Mouse (Mus musculus): ENCODE results near the gene Maip1. TPM values are rescaled to one million over a fixed set of nuclear protein-coding genes. Genes with fewer than 3 reads are reported as not detected.

Gene Maip1
- total RNA-seq, 1 experiment = 12.4 TPM

- H3K27ac ChIP-seq (ENCODE audit: insufficient read depth, low read depth, low read length, poor library complexity, severe bottlenecking) = no peak overlapping the region
- H3K9me3 ChIP-seq (ENCODE audit: control insufficient read depth, insufficient read depth, low read depth, low read length) = no peaks in the 10 kb centered on the region
- H3K9ac ChIP-seq (ENCODE audit: insufficient read depth, low read depth, low read length, poor library complexity, severe bottlenecking) = no peak overlapping the region
- TF ChIP-seq ZC3H11A (IDR thresholded peaks at IDR 0.05; ENCODE audit: borderline replicate concordance, low read depth, low read length) = no peak
- no peak for TF ChIP-seq HCFC1 (IDR thresholded peaks at IDR 0.05; ENCODE audit: borderline replicate concordance, insufficient read depth, low read length)
- no peak for TF ChIP-seq ZNF384 (IDR thresholded peaks at IDR 0.05; ENCODE audit: low read depth, low read length)
- in situ Hi-C loops (cut with MboI; ENCODE audit: low sequenced_read_pairs in 2 of 2, unreplicated experiment in 2 of 2) = no loop called here
- DNase-seq (ENCODE audit: low read depth, low spot score) = no peak
- H3K4me1 ChIP-seq (ENCODE audit: control insufficient read depth in 2 of 2, insufficient read depth in 2 of 2, low read length in 2 of 2, poor library complexity in 1 of 2) = peaks cover 0 to 7% of the 10 kb centered on the region in 2 experiments; a peak in 3 of 4 replicates
- no peak overlapping the region for H3K4me3 ChIP-seq (ENCODE audit: insufficient read depth in 1 of 2, low read depth in 1 of 2, low read length in 2 of 2, poor library complexity in 1 of 2, severe bottlenecking in 1 of 2)
- H3K36me3 ChIP-seq (ENCODE audit: control insufficient read depth, insufficient read depth, low read length, poor library complexity, severe bottlenecking) = no peaks in the 10 kb centered on the region; the same call in 1 of the 2 replicates
Observed at GRCm38 (mm10) chr1:57370451-57370850, 35.7 kb upstream of the Maip1 start.

- no peaks in the 10 kb centered on the region for H3K9me3 ChIP-seq (ENCODE audit: control insufficient read depth, insufficient read depth, low read depth, low read length)
- no peak for DNase-seq (ENCODE audit: low read depth, low spot score)
Observed at GRCm38 (mm10) chr1:57375276-57375675, 30.9 kb upstream of the Maip1 start.

GRCm38 (mm10) chr1:57376806-57377205 lies 29.3 kb upstream of the Maip1 start:
- H3K4me1 ChIP-seq (ENCODE audit: control insufficient read depth in 2 of 2, insufficient read depth in 2 of 2, low read length in 2 of 2, poor library complexity in 1 of 2) = peaks cover 0 to 2% of the 10 kb centered on the region in 2 experiments; a peak in 1 of 4 replicates
- H3K9ac ChIP-seq (ENCODE audit: insufficient read depth, low read depth, low read length, poor library complexity, severe bottlenecking) = peak overlapping the region; percentile 51
- peak overlapping the region; percentile 50 to 91 for H3K4me3 ChIP-seq (ENCODE audit: insufficient read depth in 1 of 2, low read depth in 1 of 2, low read length in 2 of 2, poor library complexity in 1 of 2, severe bottlenecking in 1 of 2)
- no peaks in the 10 kb centered on the region for H3K9me3 ChIP-seq (ENCODE audit: control insufficient read depth, insufficient read depth, low read depth, low read length)
- H3K27ac ChIP-seq (ENCODE audit: insufficient read depth, low read depth, low read length, poor library complexity, severe bottlenecking) = no peak overlapping the region; the same call in 1 of the 2 replicates
- in situ Hi-C loops (cut with MboI; ENCODE audit: low sequenced_read_pairs in 2 of 2, unreplicated experiment in 2 of 2) = no loop called here
- no peaks in the 10 kb centered on the region; the same call in 1 of the 2 replicates for H3K36me3 ChIP-seq (ENCODE audit: control insufficient read depth, insufficient read depth, low read length, poor library complexity, severe bottlenecking)
- no peak for DNase-seq (ENCODE audit: low read depth, low spot score)
- no peak for TF ChIP-seq MAFK (IDR thresholded peaks at IDR 0.05; ENCODE audit: insufficient read depth, low read depth, low read length)
- TF ChIP-seq HCFC1 (IDR thresholded peaks at IDR 0.05; ENCODE audit: borderline replicate concordance, insufficient read depth, low read length) = no peak
- TF ChIP-seq ZNF384 (IDR thresholded peaks at IDR 0.05; ENCODE audit: low read depth, low read length) = no peak
- no peak for TF ChIP-seq ZC3H11A (IDR thresholded peaks at IDR 0.05; ENCODE audit: borderline replicate concordance, low read depth, low read length)
- TF ChIP-seq CHD2 (IDR thresholded peaks at IDR 0.05; ENCODE audit: low read depth, low read length) = no peak

More at GRCm38 (mm10) chr1:57375276-57375675, 30.9 kb upstream of the Maip1 start:
- H3K36me3 ChIP-seq (ENCODE audit: control insufficient read depth, insufficient read depth, low read length, poor library complexity, severe bottlenecking) = no peaks in the 10 kb centered on the region; the same call in 1 of the 2 replicates
- H3K4me3 ChIP-seq (ENCODE audit: insufficient read depth in 1 of 2, low read depth in 1 of 2, low read length in 2 of 2, poor library complexity in 1 of 2, severe bottlenecking in 1 of 2) = no peak overlapping the region
- no peak overlapping the region for H3K9ac ChIP-seq (ENCODE audit: insufficient read depth, low read depth, low read length, poor library complexity, severe bottlenecking)
- TF ChIP-seq ZNF384 (IDR thresholded peaks at IDR 0.05; ENCODE audit: low read depth, low read length) (no peak), HCFC1 (IDR thresholded peaks at IDR 0.05; ENCODE audit: borderline replicate concordance, insufficient read depth, low read length) (no peak), CHD2 (IDR thresholded peaks at IDR 0.05; ENCODE audit: low read depth, low read length) (no peak), MAFK (IDR thresholded peaks at IDR 0.05; ENCODE audit: insufficient read depth, low read depth, low read length) (no peak), ZC3H11A (IDR thresholded peaks at IDR 0.05; ENCODE audit: borderline replicate concordance, low read depth, low read length) (no peak)
- in situ Hi-C loops (cut with MboI; ENCODE audit: low sequenced_read_pairs in 2 of 2, unreplicated experiment in 2 of 2) = no loop called here
- no peak overlapping the region for H3K27ac ChIP-seq (ENCODE audit: insufficient read depth, low read depth, low read length, poor library complexity, severe bottlenecking)
- peaks cover 0 to 2% of the 10 kb centered on the region in 2 experiments; a peak in 1 of 4 replicates for H3K4me1 ChIP-seq (ENCODE audit: control insufficient read depth in 2 of 2, insufficient read depth in 2 of 2, low read length in 2 of 2, poor library complexity in 1 of 2)

- Histone ChIP-seq H3K4me1 (ENCODE audit: control insufficient read depth in 2 of 2, insufficient read depth in 2 of 2, low read length in 2 of 2, poor library complexity in 1 of 2) (peaks cover 0 to 2% of the 10 kb centered on the region in 2 experiments; a peak in 1 of 4 replicates), H3K27ac (ENCODE audit: insufficient read depth, low read depth, low read length, poor library complexity, severe bottlenecking) (no peak within 1 kb of the TSS; the same call in 1 of the 2 replicates), H3K9me3 (ENCODE audit: control insufficient read depth, insufficient read depth, low read depth, low read length) (no peaks in the 10 kb centered on the region), H3K36me3 (ENCODE audit: control insufficient read depth, insufficient read depth, low read length, poor library complexity, severe bottlenecking) (no peaks in the 10 kb centered on the region; the same call in 1 of the 2 replicates), H3K9ac (ENCODE audit: insufficient read depth, low read depth, low read length, poor library complexity, severe bottlenecking) (peak within 1 kb of the TSS; percentile 78), H3K4me3 (ENCODE audit: insufficient read depth in 1 of 2, low read depth in 1 of 2, low read length in 2 of 2, poor library complexity in 1 of 2, severe bottlenecking in 1 of 2) (peak within 1 kb of the TSS; percentile 83 to 91)
- in situ Hi-C loops (cut with MboI; ENCODE audit: low sequenced_read_pairs in 2 of 2, unreplicated experiment in 2 of 2) = no loop called here
- TF ChIP-seq MAFK (IDR thresholded peaks at IDR 0.05; ENCODE audit: insufficient read depth, low read depth, low read length) (no peak), CHD2 (IDR thresholded peaks at IDR 0.05; ENCODE audit: low read depth, low read length) (no peak), ZC3H11A (IDR thresholded peaks at IDR 0.05; ENCODE audit: borderline replicate concordance, low read depth, low read length) (no peak), HCFC1 (IDR thresholded peaks at IDR 0.05; ENCODE audit: borderline replicate concordance, insufficient read depth, low read length) (no peak), ZNF384 (IDR thresholded peaks at IDR 0.05; ENCODE audit: low read depth, low read length) (no peak)
- peak; percentile 87 for DNase-seq (ENCODE audit: low read depth, low spot score)
Observed at GRCm38 (mm10) chr1:57377376-57378341, 28.5 kb upstream of the Maip1 start, which contains the start of gene 1700066M21Rik. Gene 1700066M21Rik, plus strand, starts transcription at chr1:57377620.

All from ES-E14 (cell line).